Mouse (Mus musculus) limb, embryonic 12.5 days (tissue): ENCODE data around the gene Spcs2. TPM values are rescaled to one million over a fixed set of nuclear protein-coding genes. Genes with fewer than 3 reads are reported as not detected.

Source experiments
- ATAC-seq: fragments of 200-750 bp; cut with Nextera tagmentation; 2 replicates; pipeline ENCODE4 v1.8.0; 2017; ENCODE audit warnings: low read depth, moderate TSS enrichment; ENCODE audit not compliant: insufficient number of reproducible peaks, insufficient read depth, low FRiP score, low TSS enrichment
- H3K27ac ChIP-seq: fragments of 300-500 bp; sonication (generic); 2 replicates; pipeline ENCODE4 v1.5.1; 2016; ENCODE audit warnings: mild to moderate bottlenecking, moderate library complexity
- H3K27me3 ChIP-seq: fragments of 300-500 bp; sonication (generic); 2 replicates; pipeline ENCODE4 v1.6.1; 2016; ENCODE audit warnings: mild to moderate bottlenecking, moderate library complexity
- H3K36me3 ChIP-seq: fragments of 300-500 bp; sonication (generic); 2 replicates; pipeline ENCODE4 v1.6.1; 2016; ENCODE audit warnings: mild to moderate bottlenecking, moderate library complexity
- H3K4me1 ChIP-seq: fragments of 300-500 bp; sonication (generic); replicated peaks from 2 replicates; pipeline ENCODE4 v1.6.1; 2016
- H3K4me2 ChIP-seq: fragments of 300-500 bp; sonication (generic); 2 replicates; pipeline ENCODE4 v1.6.1; 2016; ENCODE audit warnings: mild to moderate bottlenecking, moderate library complexity
- H3K4me3 ChIP-seq: fragments of 300-500 bp; sonication (generic); replicated peaks from 2 replicates; pipeline ENCODE4 v1.5.1; 2016; ENCODE audit warnings: mild to moderate bottlenecking
- H3K9ac ChIP-seq: fragments of 300-500 bp; sonication (generic); replicated peaks from 2 replicates; pipeline ENCODE4 v1.6.1; 2016; ENCODE audit warnings: mild to moderate bottlenecking, moderate library complexity
- H3K9me3 ChIP-seq: fragments of 300-500 bp; sonication (generic); 2 replicates; pipeline ENCODE4 v1.6.1; 2016; ENCODE audit warnings: mild to moderate bottlenecking, moderate library complexity
- WGBS: fragments of 180-500 bp; shearing (Covaris S2); methylation state at CpG from one replicate; pipeline ENCODE4 v1.1.7; 2016; 5-methylcytosine and 5-hydroxymethylcytosine counted together
- polyA plus RNA-seq: library from polyadenylated mRNA; unstranded; fragments of >200 nt; fragmentation: Nextera tagmentation; extraction: Ambion mirVana; gene quantifications from 2 replicates; pipeline ENCODE4 v1.2.1, GENCODE M21; 2016

Spcs2 gene
- polyA plus RNA-seq, 1 experiment from 2014 or later = 355 TPM

GRCm38 (mm10) chr7:99891471-99891870, 28.2 kb upstream of the Spcs2 start:
- Histone ChIP-seq H3K27me3 (no peaks in the 10 kb centered on the region), H3K4me2 (no peak overlapping the region), H3K9ac (no peak overlapping the region), H3K27ac (no peak overlapping the region), H3K36me3 (no peaks in the 10 kb centered on the region), H3K4me3 (no peak overlapping the region), H3K9me3 (no peaks in the 10 kb centered on the region), H3K4me1 (no peaks in the 10 kb centered on the region; the same call in 1 of the 2 replicates)
- WGBS = 77% methylated on average over 3 of the region's 3 CpGs
- no peak for ATAC-seq

GRCm38 (mm10) chr7:99890168-99890755, 27.0 kb upstream of the Spcs2 start:
- Histone ChIP-seq H3K4me1 (no peaks in the 10 kb centered on the region; the same call in 1 of the 2 replicates), H3K4me2 (no peak overlapping the region), H3K4me3 (no peak overlapping the region), H3K27ac (no peak overlapping the region), H3K36me3 (no peaks in the 10 kb centered on the region), H3K9me3 (no peaks in the 10 kb centered on the region), H3K9ac (no peak overlapping the region), H3K27me3 (no peaks in the 10 kb centered on the region)
- ATAC-seq = no peak
- WGBS = 66% methylated on average over 3 of the region's 3 CpGs

GRCm38 (mm10) chr7:99889175-99889880, 26.1 kb upstream of the Spcs2 start:
- ATAC-seq = no peak
- no peak overlapping the region for H3K4me3 ChIP-seq
- no peaks in the 10 kb centered on the region for H3K27me3 ChIP-seq
- WGBS = 48% methylated on average over 10 of the region's 10 CpGs
- H3K4me1 ChIP-seq = no peaks in the 10 kb centered on the region
- no peaks in the 10 kb centered on the region for H3K9me3 ChIP-seq
- H3K4me2 ChIP-seq = no peak overlapping the region
- H3K36me3 ChIP-seq = no peaks in the 10 kb centered on the region
- no peak overlapping the region for H3K9ac ChIP-seq
- H3K27ac ChIP-seq = no peak overlapping the region

- Histone ChIP-seq H3K9me3 (no peaks in the 10 kb centered on the region), H3K4me3 (no peak overlapping the region), H3K36me3 (no peaks in the 10 kb centered on the region), H3K4me1 (no peaks in the 10 kb centered on the region), H3K4me2 (no peak overlapping the region), H3K27ac (no peak overlapping the region), H3K27me3 (no peaks in the 10 kb centered on the region), H3K9ac (no peak overlapping the region)
- no peak for ATAC-seq
Observed at GRCm38 (mm10) chr7:99887743-99888142, 24.5 kb upstream of the Spcs2 start.

- Histone ChIP-seq H3K4me1 (no peaks in the 10 kb centered on the region), H3K27me3 (no peaks in the 10 kb centered on the region), H3K9me3 (no peaks in the 10 kb centered on the region), H3K27ac (no peak overlapping the region), H3K9ac (no peak overlapping the region), H3K36me3 (no peaks in the 10 kb centered on the region), H3K4me2 (no peak overlapping the region), H3K4me3 (no peak overlapping the region)
- 65% methylated on average over 2 of the region's 2 CpGs for WGBS
- no peak for ATAC-seq
Observed at GRCm38 (mm10) chr7:99887230-99887735, 24.0 kb upstream of the Spcs2 start.

GRCm38 (mm10) chr7:99878254-99878653, 15.0 kb upstream of the Spcs2 start:
- H3K4me1 ChIP-seq = no peaks in the 10 kb centered on the region
- WGBS = 75% methylated on average over 2 of the region's 2 CpGs
- ATAC-seq = no peak

GRCm38 (mm10) chr7:99876345-99876744, 13.1 kb upstream of the Spcs2 start:
- Histone ChIP-seq H3K9me3 (no peaks in the 10 kb centered on the region), H3K36me3 (no peaks in the 10 kb centered on the region), H3K27ac (no peak overlapping the region), H3K9ac (no peak overlapping the region), H3K27me3 (peaks cover 6% of the 10 kb centered on the region; the same call in 1 of the 2 replicates), H3K4me2 (no peak overlapping the region), H3K4me1 (no peaks in the 10 kb centered on the region), H3K4me3 (no peak overlapping the region)
- ATAC-seq = no peak
- 3% methylated on average over 3 of the region's 3 CpGs for WGBS

More at GRCm38 (mm10) chr7:99878254-99878653, 15.0 kb upstream of the Spcs2 start:
- Histone ChIP-seq H3K27ac (no peak overlapping the region), H3K9me3 (no peaks in the 10 kb centered on the region), H3K27me3 (peaks cover 6% of the 10 kb centered on the region; the same call in 1 of the 2 replicates), H3K9ac (no peak overlapping the region), H3K36me3 (no peaks in the 10 kb centered on the region), H3K4me3 (no peak overlapping the region), H3K4me2 (no peak overlapping the region)

- Histone ChIP-seq H3K9me3 (no peaks in the 10 kb centered on the region), H3K27ac (no peak overlapping the region), H3K4me1 (no peaks in the 10 kb centered on the region), H3K4me3 (no peak overlapping the region), H3K9ac (no peak overlapping the region), H3K36me3 (no peaks in the 10 kb centered on the region), H3K4me2 (no peak overlapping the region), H3K27me3 (peaks cover 6% of the 10 kb centered on the region; the same call in 1 of the 2 replicates)
- no peak for ATAC-seq
- WGBS = 32% methylated on average over 5 of the region's 5 CpGs
Observed at GRCm38 (mm10) chr7:99875891-99876290, 12.6 kb upstream of the Spcs2 start.

- Histone ChIP-seq H3K4me2 (no peak overlapping the region), H3K4me1 (no peaks in the 10 kb centered on the region), H3K36me3 (no peaks in the 10 kb centered on the region), H3K9me3 (no peaks in the 10 kb centered on the region), H3K27ac (no peak overlapping the region), H3K9ac (no peak overlapping the region), H3K27me3 (peaks cover 6% of the 10 kb centered on the region; the same call in 1 of the 2 replicates), H3K4me3 (no peak overlapping the region)
- 66% methylated on average over 6 of the region's 6 CpGs for WGBS
- no peak for ATAC-seq
Observed at GRCm38 (mm10) chr7:99873965-99874364, 10.7 kb upstream of the Spcs2 start.

GRCm38 (mm10) chr7:99869296-99869695, 6.0 kb upstream of the Spcs2 start:
- H3K4me1 ChIP-seq = peaks cover 7% of the 10 kb centered on the region; the same call in 1 of the 2 replicates
- H3K27ac ChIP-seq = no peak overlapping the region
- no peak overlapping the region for H3K9ac ChIP-seq
- H3K9me3 ChIP-seq = no peaks in the 10 kb centered on the region
- no peaks in the 10 kb centered on the region for H3K36me3 ChIP-seq
- ATAC-seq = no peak
- no peak overlapping the region for H3K4me3 ChIP-seq
- no peaks in the 10 kb centered on the region for H3K27me3 ChIP-seq
- 72% methylated on average over 4 of the region's 4 CpGs for WGBS
- H3K4me2 ChIP-seq = no peak overlapping the region

- Histone ChIP-seq H3K27ac (no peak overlapping the region), H3K36me3 (no peaks in the 10 kb centered on the region), H3K4me3 (no peak overlapping the region), H3K4me2 (no peak overlapping the region), H3K9me3 (no peaks in the 10 kb centered on the region), H3K4me1 (peaks cover 7% of the 10 kb centered on the region; the same call in 1 of the 2 replicates), H3K27me3 (no peaks in the 10 kb centered on the region), H3K9ac (no peak overlapping the region)
- ATAC-seq = no peak
- 43% methylated on average over 3 of the region's 3 CpGs for WGBS
Observed at GRCm38 (mm10) chr7:99865219-99865618, 2.0 kb upstream of the Spcs2 start.
